Mouse (Mus musculus): ENCODE measurements at regions not wholly inside any gene's neighbourhood (a gene's known extent, or its start where the extent isn't known, plus 50 kb on each side); places are given as distances from the start of the nearest gene placed in this dataset.

- no peak for TF ChIP-seq CTCF (IDR thresholded peaks at IDR 0.05; ENCODE audit: low read depth)
- TF ChIP-seq EP300 (IDR thresholded peaks at IDR 0.05; ENCODE audit: low read depth), result no peak
Observed at GRCm38 (mm10) chr8:30439423-30439822, 2989.1 kb upstream of the 5930422O12Rik start.

Measured in heart, postnatal 0 days (tissue).